Mouse (Mus musculus): Measurements from ENCODE around the gene Tecta.

GRCm38 (mm10) chr9:42320616-42321015 lies 79.1 kb downstream of the Tecta start:
- TF ChIP-seq CTCF (IDR thresholded peaks at IDR 0.05; ENCODE audit: insufficient read depth, low read length) (no peak), POLR2A (IDR thresholded peaks at IDR 0.05; ENCODE audit: borderline replicate concordance, extremely low read depth, low read depth, low read length) (no peak)
